Mouse (Mus musculus) layer of hippocampus, adult 2 months (tissue): ENCODE data around the gene Strip1. TPM values are rescaled to one million over a fixed set of nuclear protein-coding genes. Genes with fewer than 3 reads are reported as not detected.

ENCODE experiments used
- DNase-seq, 2 experiments: peaks; one replicate each; pipeline ENCODE4 v3.0.0; 2022; ENCODE audit warnings: low spot score in 2 of 2
- H3K27ac ChIP-seq: fragments of 200-600 bp; 2 replicates; pipeline ENCODE4 v1.8.1; 2022
- H3K4me3 ChIP-seq: fragments of 200-600 bp; 2 replicates; pipeline ENCODE4 v1.8.1; 2022; ENCODE audit warnings: mild to moderate bottlenecking
- CTCF ChIP-seq: fragments of 200-600 bp; conservative IDR thresholded peaks from 2 replicates; pipeline ENCODE4 v1.8.1; 2022; ENCODE audit warnings: antibody characterized with exemption, mild to moderate bottlenecking, moderate library complexity
- total RNA-seq, 2 experiments: library from RNA; stranded (reverse); gene quantifications; 2 replicates each; pipeline ENCODE4 v1.2.3; 2021

The Strip1 gene
- total RNA-seq, 2 experiments from 2014 or later: 74.5 to 79.2 TPM

DNA sequence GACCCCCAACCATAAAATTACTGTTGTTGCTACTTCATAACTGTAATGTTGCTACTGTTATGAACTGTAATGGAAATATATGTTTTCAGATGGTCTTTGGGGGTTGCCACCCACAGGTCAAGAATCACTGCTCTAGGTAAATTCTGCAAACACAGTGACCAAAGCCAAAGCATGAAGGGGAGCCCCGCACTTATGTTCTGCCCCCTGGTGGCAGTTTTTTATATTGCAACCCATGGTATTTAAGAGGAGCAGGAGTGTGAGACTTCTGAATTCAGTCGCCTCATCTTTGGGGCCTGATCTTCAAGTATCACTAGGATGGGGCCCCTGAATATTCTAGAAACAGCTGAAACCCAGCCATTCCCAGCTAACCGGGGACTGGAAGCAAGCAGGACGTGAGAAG is 52.0 kb downstream of the Strip1 start:
- H3K4me3 ChIP-seq: no peak overlapping the region

DNA sequence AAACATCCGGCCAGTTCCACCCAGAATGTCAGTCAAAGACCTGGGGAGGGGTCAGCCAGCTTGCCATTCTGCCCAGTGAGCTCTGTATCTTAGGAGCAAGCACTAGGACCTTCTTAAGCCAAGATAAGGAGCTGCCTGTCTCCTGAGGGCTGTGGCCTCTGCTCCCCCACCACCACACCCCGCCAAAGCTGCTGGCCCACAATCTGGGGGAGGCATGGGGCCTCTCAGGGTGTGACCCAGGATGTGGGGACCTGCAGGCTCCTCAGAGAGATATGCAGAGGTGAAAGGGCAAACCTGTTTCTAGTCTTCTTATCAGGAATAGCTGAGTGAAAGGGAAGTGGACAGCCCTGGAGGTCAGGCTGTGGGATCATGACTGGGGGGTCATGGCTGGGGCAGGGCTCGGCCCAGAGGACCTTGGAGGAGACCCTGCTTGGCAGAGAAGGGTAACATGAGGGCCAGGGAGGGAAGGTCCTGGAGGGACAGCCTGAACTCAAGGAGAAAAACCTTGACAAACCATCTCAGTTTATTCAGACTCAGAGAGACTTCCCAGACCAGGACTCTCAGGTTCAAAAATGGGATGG is 53.6 kb downstream of the Strip1 start:
- DNase-seq: no peak
- no peak overlapping the region for H3K4me3 ChIP-seq
- TF ChIP-seq CTCF: no peak
- H3K27ac ChIP-seq: no peak overlapping the region

More for the DNA sequence above, 52.0 kb downstream of the Strip1 start:
- peak; percentile 54 to 85 for DNase-seq
- no peak overlapping the region for H3K27ac ChIP-seq
- TF ChIP-seq CTCF: peak; percentile 93

DNA sequence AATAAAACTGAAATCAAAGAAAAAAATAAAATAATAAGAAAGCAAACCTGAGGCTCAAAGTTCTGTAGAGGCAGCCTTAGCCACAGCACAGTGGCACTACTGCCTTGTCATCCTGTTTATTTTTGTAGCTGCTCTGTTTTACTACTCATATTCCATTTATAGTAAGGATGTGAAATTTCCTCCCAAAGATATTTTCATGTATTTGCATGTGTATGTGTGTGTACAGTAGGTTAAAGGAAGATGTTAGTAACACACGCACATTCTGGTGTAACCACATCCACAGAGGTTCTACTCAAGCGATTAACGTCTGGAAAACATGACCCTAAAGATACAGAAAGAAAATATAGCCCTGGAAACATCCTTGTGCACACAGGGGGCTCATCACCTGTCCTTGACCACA is 54.7 kb downstream of the Strip1 start:
- no peak overlapping the region for H3K27ac ChIP-seq
- TF ChIP-seq CTCF: no peak
- no peak overlapping the region for H3K4me3 ChIP-seq
- no peak for DNase-seq

DNA sequence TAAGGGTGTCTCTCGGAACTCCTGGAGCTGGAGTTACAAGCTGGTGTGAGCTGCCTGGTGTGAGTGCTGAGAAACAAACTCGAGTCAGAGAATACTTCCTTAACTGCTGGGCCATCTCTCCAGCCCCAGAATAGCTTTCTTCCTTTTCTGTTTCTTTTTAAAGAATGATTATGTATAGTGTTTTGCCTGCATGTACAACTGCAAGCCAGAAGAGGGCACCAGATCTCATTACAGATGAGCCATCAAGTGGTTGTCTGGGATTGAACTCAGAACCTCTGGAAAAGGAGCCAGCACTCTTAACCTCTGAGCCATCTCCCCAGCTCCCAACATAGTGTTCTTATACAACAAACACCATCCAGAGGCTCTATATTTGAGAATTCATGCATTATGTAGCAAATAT is 60.3 kb downstream of the Strip1 start:
- H3K27ac ChIP-seq: no peak overlapping the region
- peak; percentile 72 for TF ChIP-seq CTCF
- no peak overlapping the region for H3K4me3 ChIP-seq
- no peak for DNase-seq

DNA sequence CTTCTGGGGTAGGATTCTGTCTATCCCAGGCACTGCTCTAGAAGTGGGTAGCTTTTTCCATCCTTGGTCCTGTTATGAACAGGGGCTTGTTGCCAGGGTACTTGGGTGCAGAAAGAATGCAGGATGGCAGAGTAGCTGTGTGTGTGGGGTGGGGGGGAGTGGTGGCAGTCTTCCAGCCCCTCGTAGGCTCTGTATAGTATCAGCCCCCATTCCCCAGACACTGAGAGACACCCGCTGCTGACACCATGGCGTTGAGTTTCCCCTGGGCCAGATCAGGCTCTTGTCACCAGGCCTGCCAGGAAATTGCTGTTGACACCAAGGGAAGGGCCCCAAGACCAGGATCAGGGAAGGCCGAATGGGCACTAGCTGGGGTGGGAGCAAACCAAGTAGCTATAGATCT is 62.8 kb downstream of the Strip1 start:
- no peak for TF ChIP-seq CTCF
- Histone ChIP-seq H3K4me3 (no peak overlapping the region), H3K27ac (no peak overlapping the region)
- DNase-seq: no peak

DNA sequence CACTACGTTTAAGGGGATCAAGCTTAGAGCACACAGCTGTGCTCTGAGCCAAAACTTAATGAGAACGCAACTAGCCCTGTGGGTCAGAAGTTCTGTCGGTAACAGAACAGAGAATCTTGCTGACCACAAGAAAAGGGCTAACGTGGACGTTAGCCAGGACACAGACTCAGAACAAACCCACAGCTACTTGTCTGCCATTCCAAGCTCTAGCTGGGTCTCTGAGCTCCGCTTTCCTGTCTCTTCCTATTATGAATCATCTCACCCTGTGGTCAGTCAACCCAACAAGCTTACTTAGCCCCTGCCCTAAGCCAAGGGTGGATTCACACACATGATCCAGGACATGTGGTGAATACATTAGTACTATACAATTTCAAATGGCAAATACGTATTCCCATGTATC is 63.7 kb downstream of the Strip1 start:
- no peak overlapping the region for H3K4me3 ChIP-seq
- no peak for TF ChIP-seq CTCF
- DNase-seq: no peak
- no peak overlapping the region for H3K27ac ChIP-seq

DNA sequence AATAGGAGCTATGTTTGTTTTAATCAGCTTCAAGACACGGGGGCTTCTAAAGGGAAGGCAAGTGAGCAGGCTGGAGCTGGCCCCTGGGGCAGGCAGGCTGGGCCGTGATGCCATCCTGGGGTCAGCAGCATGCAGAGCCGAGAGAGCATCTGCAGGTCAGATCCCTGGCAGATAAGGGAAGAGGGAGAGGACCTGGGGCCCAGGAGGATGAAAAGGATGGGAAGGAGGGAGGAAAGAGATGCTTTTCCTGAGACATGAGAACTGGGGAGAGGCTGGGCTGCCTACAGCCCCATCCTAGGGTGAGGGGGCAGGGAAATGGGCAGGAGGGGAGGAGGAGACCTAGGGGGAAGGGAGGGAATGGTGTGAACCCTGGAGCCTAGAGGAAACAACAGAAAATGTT is 66.2 kb downstream of the Strip1 start:
- Histone ChIP-seq H3K4me3 (no peak overlapping the region), H3K27ac (no peak overlapping the region)
- DNase-seq: no peak
- TF ChIP-seq CTCF: no peak

DNA sequence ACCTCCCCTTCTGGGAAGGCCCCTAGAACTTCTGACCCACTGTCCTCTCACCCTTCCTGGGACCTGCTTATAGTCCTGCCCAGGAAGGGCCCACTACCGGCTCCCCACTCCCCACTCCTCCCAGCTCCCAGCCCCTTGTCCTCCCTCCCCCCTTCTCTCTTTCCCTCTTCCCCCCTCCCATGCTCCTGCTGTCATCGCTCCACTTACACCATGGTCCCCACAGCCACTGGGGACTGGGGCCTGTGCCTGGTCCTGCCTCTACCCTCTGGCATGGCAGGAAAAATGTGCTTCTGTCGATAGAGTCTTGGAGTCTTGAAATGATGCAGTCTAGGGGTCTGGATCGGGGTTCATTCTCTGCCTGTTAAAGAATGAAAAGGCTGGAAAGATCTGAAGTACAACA is 67.6 kb downstream of the Strip1 start:
- Histone ChIP-seq H3K27ac (no peak overlapping the region), H3K4me3 (no peak overlapping the region)
- no peak for DNase-seq
- no peak for TF ChIP-seq CTCF

DNA sequence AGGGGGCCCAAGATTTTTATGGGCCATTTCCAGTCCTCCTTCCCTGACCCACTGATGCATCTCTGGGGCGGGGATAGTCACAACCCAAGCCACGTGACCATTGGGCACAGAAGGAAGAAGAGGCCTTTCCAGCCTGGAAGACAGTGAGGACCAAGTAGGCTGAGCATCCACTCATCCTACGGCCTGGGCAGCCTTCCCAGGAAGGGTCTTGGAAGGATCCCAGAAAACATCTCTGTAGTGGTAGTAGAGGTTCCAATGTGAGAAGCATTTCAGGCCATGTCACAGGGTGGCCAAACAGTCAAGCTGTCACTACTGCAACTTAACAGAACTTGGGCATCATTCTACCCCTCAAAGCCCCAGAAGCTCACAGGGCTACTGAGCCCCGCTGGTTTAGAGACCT is 68.9 kb downstream of the Strip1 start:
- DNase-seq: no peak
- H3K4me3 ChIP-seq: no peak overlapping the region
- no peak overlapping the region for H3K27ac ChIP-seq
- TF ChIP-seq CTCF: no peak

Other genes with a start within 250 kb of the Strip1 start
- 10 to 100 TPM; 59.1 to 62.3 TPM for gene Kcnc4, start 172.1 kb downstream of the Strip1 start, total RNA-seq
- gene Slc6a17, start 113.7 kb downstream of the Strip1 start, total RNA-seq: 100 to 1,000 TPM; 276 to 290 TPM
- not detected for gene Ubl4b, start 76.6 kb downstream of the Strip1 start, total RNA-seq
- gene Alx3, start 36.7 kb downstream of the Strip1 start, total RNA-seq: under 1 TPM; 0.56 to 0.84 TPM
- gene Gm10961, start 372 bp downstream of the Strip1 start, total RNA-seq: not detected
- gene Ahcyl1, start 64.9 kb upstream of the Strip1 start, total RNA-seq: 100 to 1,000 TPM; 338 to 346 TPM
- gene Csf1, start 128.8 kb upstream of the Strip1 start, total RNA-seq: 10 to 100 TPM; 20.4 to 20.5 TPM
- gene Eps8l3, start 245.5 kb upstream of the Strip1 start, total RNA-seq: not detected